8 mouse cellular contexts compared by ENCODE assay signal in the genomic region with DNA sequence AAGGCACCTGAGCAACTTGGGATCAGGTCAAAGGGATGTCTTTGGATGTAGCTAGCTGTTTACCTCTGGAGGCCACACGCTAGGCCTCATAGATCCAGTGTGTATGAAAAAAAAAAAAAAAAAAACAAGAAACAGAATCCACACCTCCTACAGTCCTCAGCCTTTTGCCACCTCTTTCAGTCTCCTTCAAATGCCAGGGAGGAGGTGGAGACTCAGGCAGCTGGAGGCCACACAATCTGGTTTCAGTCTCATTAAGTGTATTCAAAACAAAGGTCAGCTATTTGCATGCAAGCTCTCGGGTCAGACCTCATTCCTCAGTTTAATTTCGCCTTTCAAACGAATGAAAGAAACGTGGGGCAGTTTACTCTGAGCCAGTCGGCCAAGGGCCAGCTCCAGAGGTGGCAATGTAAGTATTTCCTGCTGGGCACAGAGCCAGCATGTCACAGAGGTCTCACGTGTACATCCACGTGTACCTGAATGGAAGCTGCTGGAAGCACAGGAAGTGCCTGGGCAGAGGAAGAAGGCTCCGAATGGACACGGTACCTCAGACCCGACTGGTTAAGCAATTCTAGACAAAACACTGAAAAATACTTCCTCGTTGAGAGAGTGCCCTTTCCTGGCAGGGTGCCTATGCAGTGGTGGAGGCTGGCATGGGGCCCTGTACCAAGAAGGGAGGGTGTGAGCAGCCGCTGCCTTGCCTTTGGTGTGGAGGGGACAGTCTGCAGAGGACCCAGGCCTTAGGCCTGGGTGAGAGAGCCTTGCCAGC.
DNase-seq lines count a peak whose midpoint lies in the region; ATAC-seq lines count a peak whose summit lies in the region.

No protein-coding gene starts in this region.

- DNase-seq in adipocyte (ENCODE audit: low spot score) = peak; percentile 54
- DNase-seq in cerebellum, adult 18-20 months = peak; percentile 23 to 33
- DNase-seq in frontal cortex, postnatal 25 days (ENCODE audit: low spot score in 2 of 2) = peak; percentile 50 to 56
- peak; percentile 67 to 68 for DNase-seq in layer of hippocampus, adult 8-10 months (ENCODE audit: low spot score in 2 of 2)
- DNase-seq in lung, postnatal 25 days (ENCODE audit: low spot score) = peak; percentile 93

- H3K27me3 ChIP-seq in stomach, embryonic 15.5 days (replicated peaks) = no peaks in the 10 kb centered on the region

- H3K4me3 ChIP-seq in stomach, embryonic 15.5 days (replicated peaks) = no peak overlapping the region

- ATAC-seq in hematopoietic stem cell, adult 5-6 weeks (replicated peaks in 1 of 2; ENCODE audit: insufficient read depth in 1 of 2, low FRiP score in 2 of 2, low TSS enrichment in 1 of 2, low read depth in 1 of 2, poor library complexity in 2 of 2, severe bottlenecking in 2 of 2) = peak; percentile 78 to 93
- ATAC-seq in stomach, embryonic 15.5 days (ENCODE audit: insufficient read depth, low FRiP score, low read depth) = peak; percentile 77
- ATAC-seq in megakaryocyte, adult 5-6 weeks (ENCODE audit: poor library complexity, severe bottlenecking) = no peak

- 21% methylated on average over 13 of the region's 13 CpGs for WGBS in stomach, embryonic 15.5 days

- no peaks in the 10 kb centered on the region for H3K36me3 ChIP-seq in stomach, embryonic 15.5 days

- no peak overlapping the region for H3K9ac ChIP-seq in stomach, embryonic 15.5 days

- peak overlapping the region; percentile 70 for H3K27ac ChIP-seq in stomach, embryonic 15.5 days

- no peaks in the 10 kb centered on the region for H3K9me3 ChIP-seq in stomach, embryonic 15.5 days

- no peak overlapping the region for H3K4me2 ChIP-seq in stomach, embryonic 15.5 days

- H3K4me1 ChIP-seq in stomach, embryonic 15.5 days = peaks cover 10% of the 10 kb centered on the region

Comparison
In these comparisons a context has a peak if more than half of its experiments do, and no peak if none do; other contexts are left out.
1. DNase-seq: peak in every context shown above with its lines; median percentile 93 in lung, postnatal 25 days; 68 in layer of hippocampus, adult 8-10 months; 54 in adipocyte; 53 in frontal cortex, postnatal 25 days; 28 in cerebellum, adult 18-20 months.